Mouse (Mus musculus) liver, embryonic 13.5 days (tissue): ENCODE data around the gene Nek4. TPM values are rescaled to one million over a fixed set of nuclear protein-coding genes. Genes with fewer than 3 reads are reported as not detected.

Experiments
- ATAC-seq: fragments of 200-750 bp; cut with Nextera tagmentation; 2 replicates; pipeline ENCODE4 v1.8.0; 2017; ENCODE audit warnings: low read depth, mild to moderate bottlenecking, moderate number of reproducible peaks, moderate library complexity
- DNase-seq: peaks from one replicate; pipeline ENCODE4 v3.0.0; 2022
- H3K27ac ChIP-seq: fragments of 300-500 bp; sonication (generic); 2 replicates; pipeline ENCODE4 v1.5.1; 2015; ENCODE audit warnings: moderate library complexity, mild to moderate bottlenecking, inconsistent platforms
- H3K27me3 ChIP-seq: fragments of 300-500 bp; sonication (generic); 2 replicates; pipeline ENCODE4 v1.6.1; 2015; ENCODE audit warnings: mild to moderate bottlenecking, inconsistent platforms
- H3K36me3 ChIP-seq: fragments of 300-500 bp; sonication (generic); 2 replicates; pipeline ENCODE4 v1.6.1; 2015; ENCODE audit warnings: mild to moderate bottlenecking, inconsistent platforms
- H3K4me1 ChIP-seq: fragments of 300-500 bp; sonication (generic); replicated peaks from 2 replicates; pipeline ENCODE4 v1.6.1; 2015; ENCODE audit warnings: inconsistent platforms
- H3K4me2 ChIP-seq: fragments of 300-500 bp; sonication (generic); 2 replicates; pipeline ENCODE4 v1.6.1; 2015; ENCODE audit warnings: inconsistent platforms, mild to moderate bottlenecking, moderate library complexity
- H3K4me3 ChIP-seq: fragments of 300-500 bp; sonication (generic); replicated peaks from 2 replicates; pipeline ENCODE4 v1.5.1; 2015; ENCODE audit warnings: mild to moderate bottlenecking, inconsistent platforms
- H3K9ac ChIP-seq: fragments of 300-500 bp; sonication (generic); 2 replicates; pipeline ENCODE4 v1.6.1; 2015; ENCODE audit warnings: mild to moderate bottlenecking, inconsistent platforms
- H3K9me3 ChIP-seq: fragments of 300-500 bp; sonication (generic); replicated peaks from 2 replicates; pipeline ENCODE4 v1.6.1; 2016; ENCODE audit warnings: inconsistent platforms
- WGBS: fragments of 180-500 bp; shearing (Covaris S2); methylation state at CpG from one replicate; pipeline ENCODE4 v1.1.7; 2015; ENCODE audit not compliant: insufficient replicate concordance; 5-methylcytosine and 5-hydroxymethylcytosine counted together
- polyA plus RNA-seq: library from polyadenylated mRNA; unstranded; fragments of >200 nt; fragmentation: Nextera tagmentation; extraction: Ambion mirVana; gene quantifications from 2 replicates; pipeline ENCODE4 v1.2.1, GENCODE M21; 2015

The Nek4 gene
- polyA plus RNA-seq: 5.6 and 6.7 TPM in 2 replicates

GRCm38 (mm10) chr14:30951154-30951825, at the start of gene Nek4:
Gene Nek4 (plus strand): TSS chr14:30951377.
- H3K27me3 ChIP-seq: no peaks in the 10 kb centered on the region
- H3K36me3 ChIP-seq: no peaks in the 10 kb centered on the region
- H3K4me3 ChIP-seq: peak within 1 kb of the TSS; percentile 88
- ATAC-seq (peak; percentile 99), DNase-seq (peak; percentile 96)
- under 1% methylated on average over 57 of the region's 57 CpGs for WGBS
- H3K27ac ChIP-seq: peak within 1 kb of the TSS; percentile 76
- peak within 1 kb of the TSS; percentile 89 for H3K9ac ChIP-seq
- H3K4me2 ChIP-seq: peak within 1 kb of the TSS; percentile 98
- no peaks in the 10 kb centered on the region for H3K9me3 ChIP-seq
- peaks cover 14% of the 10 kb centered on the region for H3K4me1 ChIP-seq

- no peaks in the 10 kb centered on the region for H3K9me3 ChIP-seq
- ATAC-seq (no peak), DNase-seq (no peak)
- H3K4me1 ChIP-seq: peaks cover 3% of the 10 kb centered on the region; the same call in 1 of the 2 replicates
- H3K27ac ChIP-seq: no peak overlapping the region
- no peak overlapping the region for H3K4me2 ChIP-seq
- no peak overlapping the region for H3K4me3 ChIP-seq
- H3K36me3 ChIP-seq: no peaks in the 10 kb centered on the region
- H3K9ac ChIP-seq: no peak overlapping the region
- H3K27me3 ChIP-seq: no peaks in the 10 kb centered on the region
- 69% methylated on average over 5 of the region's 5 CpGs for WGBS
Measured at GRCm38 (mm10) chr14:30902628-30903027, 48.5 kb upstream of the Nek4 start.

- Histone ChIP-seq H3K9ac (no peak overlapping the region), H3K36me3 (no peaks in the 10 kb centered on the region), H3K9me3 (no peaks in the 10 kb centered on the region), H3K4me2 (no peak overlapping the region), H3K27ac (no peak overlapping the region), H3K27me3 (no peaks in the 10 kb centered on the region), H3K4me3 (no peak overlapping the region), H3K4me1 (peaks cover 7% of the 10 kb centered on the region; the same call in 1 of the 2 replicates)
- DNase-seq (no peak), ATAC-seq (no peak)
- 45% methylated on average over 3 of the region's 3 CpGs for WGBS
Measured at GRCm38 (mm10) chr14:30903036-30903435, 48.1 kb upstream of the Nek4 start.

- 63% methylated on average over 8 of the region's 8 CpGs for WGBS
- Histone ChIP-seq H3K9ac (no peak overlapping the region), H3K27me3 (no peaks in the 10 kb centered on the region), H3K36me3 (no peaks in the 10 kb centered on the region), H3K27ac (no peak overlapping the region), H3K4me1 (peaks cover 13% of the 10 kb centered on the region), H3K9me3 (no peaks in the 10 kb centered on the region), H3K4me2 (no peak overlapping the region), H3K4me3 (no peak overlapping the region)
- no peak for DNase-seq
- no peak for ATAC-seq
Measured at GRCm38 (mm10) chr14:30904307-30904706, 46.9 kb upstream of the Nek4 start.

- WGBS: 62% methylated on average over 6 of the region's 6 CpGs
- no peak for ATAC-seq
- no peak overlapping the region for H3K27ac ChIP-seq
- no peak overlapping the region for H3K4me3 ChIP-seq
- DNase-seq: no peak
- H3K4me1 ChIP-seq: peaks cover 13% of the 10 kb centered on the region
- no peak overlapping the region for H3K4me2 ChIP-seq
- H3K27me3 ChIP-seq: no peaks in the 10 kb centered on the region
- no peaks in the 10 kb centered on the region for H3K36me3 ChIP-seq
- no peaks in the 10 kb centered on the region for H3K9me3 ChIP-seq
- no peak overlapping the region for H3K9ac ChIP-seq
Measured at GRCm38 (mm10) chr14:30906001-30906400, 45.2 kb upstream of the Nek4 start.

- Histone ChIP-seq H3K9ac (no peak overlapping the region), H3K36me3 (no peaks in the 10 kb centered on the region), H3K9me3 (no peaks in the 10 kb centered on the region), H3K27ac (peak overlapping the region; percentile 3; the same call in 1 of the 2 replicates), H3K4me1 (peaks cover 13% of the 10 kb centered on the region), H3K4me3 (no peak overlapping the region), H3K27me3 (no peaks in the 10 kb centered on the region), H3K4me2 (no peak overlapping the region)
- ATAC-seq (peak; percentile 63), DNase-seq (no peak)
- WGBS: 44% methylated on average over 3 of the region's 3 CpGs
Measured at GRCm38 (mm10) chr14:30907814-30908265, 43.3 kb upstream of the Nek4 start.

GRCm38 (mm10) chr14:30911141-30911540, 40.0 kb upstream of the Nek4 start:
- ATAC-seq: no peak
- 73% methylated on average over 8 of the region's 8 CpGs for WGBS
- Histone ChIP-seq H3K27ac (no peak overlapping the region), H3K27me3 (no peaks in the 10 kb centered on the region), H3K9ac (no peak overlapping the region), H3K4me2 (no peak overlapping the region), H3K36me3 (no peaks in the 10 kb centered on the region), H3K4me3 (no peak overlapping the region), H3K9me3 (no peaks in the 10 kb centered on the region), H3K4me1 (peaks cover 13% of the 10 kb centered on the region)
- DNase-seq: no peak

GRCm38 (mm10) chr14:30912641-30913040, 38.5 kb upstream of the Nek4 start:
- ATAC-seq: no peak
- WGBS: 70% methylated on average over 8 of the region's 8 CpGs

GRCm38 (mm10) chr14:30913404-30913803, 37.8 kb upstream of the Nek4 start:
- no peak overlapping the region for H3K4me3 ChIP-seq
- no peak overlapping the region for H3K27ac ChIP-seq
- H3K9me3 ChIP-seq: no peaks in the 10 kb centered on the region
- 64% methylated on average over 5 of the region's 5 CpGs for WGBS
- no peak overlapping the region for H3K4me2 ChIP-seq
- DNase-seq: no peak
- no peaks in the 10 kb centered on the region for H3K27me3 ChIP-seq
- H3K4me1 ChIP-seq: peaks cover 2% of the 10 kb centered on the region
- no peak for ATAC-seq
- H3K9ac ChIP-seq: no peak overlapping the region
- no peaks in the 10 kb centered on the region for H3K36me3 ChIP-seq

More at GRCm38 (mm10) chr14:30912641-30913040, 38.5 kb upstream of the Nek4 start:
- Histone ChIP-seq H3K27ac (no peak overlapping the region), H3K27me3 (no peaks in the 10 kb centered on the region), H3K9me3 (no peaks in the 10 kb centered on the region), H3K36me3 (no peaks in the 10 kb centered on the region), H3K4me3 (no peak overlapping the region), H3K4me1 (peaks cover 10% of the 10 kb centered on the region), H3K4me2 (no peak overlapping the region), H3K9ac (no peak overlapping the region)
- DNase-seq: no peak

- Histone ChIP-seq H3K9me3 (no peaks in the 10 kb centered on the region), H3K4me1 (0 out of 2 replicates have a peak, but pooled peaks cover 3% of the 10 kb centered on the region), H3K27me3 (no peaks in the 10 kb centered on the region), H3K36me3 (0 out of 2 replicates have a peak, but pooled peaks cover 4% of the 10 kb centered on the region), H3K4me2 (no peak overlapping the region), H3K4me3 (no peak overlapping the region), H3K9ac (no peak overlapping the region), H3K27ac (no peak overlapping the region)
- 58% methylated on average over 1 of the region's 1 CpGs for WGBS
- ATAC-seq: no peak
- DNase-seq: no peak
Measured at GRCm38 (mm10) chr14:30916516-30916915, 34.7 kb upstream of the Nek4 start.

- no peak overlapping the region for H3K27ac ChIP-seq
- H3K4me2 ChIP-seq: peak overlapping the region; percentile 43
- H3K4me3 ChIP-seq: peak overlapping the region; percentile 32; the same call in 1 of the 2 replicates
- ATAC-seq (no peak), DNase-seq (no peak)
- no peaks in the 10 kb centered on the region for H3K27me3 ChIP-seq
- H3K9ac ChIP-seq: no peak overlapping the region
- H3K9me3 ChIP-seq: no peaks in the 10 kb centered on the region
- 0 out of 2 replicates have a peak, but pooled peaks cover 10% of the 10 kb centered on the region for H3K4me1 ChIP-seq
- 0 out of 2 replicates have a peak, but pooled peaks cover 4% of the 10 kb centered on the region for H3K36me3 ChIP-seq
- 50% methylated on average over 8 of the region's 8 CpGs for WGBS
Measured at GRCm38 (mm10) chr14:30922053-30922670, 29.0 kb upstream of the Nek4 start.
